Mouse (Mus musculus) ZHBTc4 (cell line): ENCODE measurements at regions not wholly inside any gene's neighbourhood (a gene's known extent, or its start where the extent isn't known, plus 50 kb on each side); places are given as distances from the start of the nearest gene placed in this dataset.
"Not testable (repeated sequence)": the region's sequence is repeated elsewhere in the genome, so short reads cannot be mapped to it uniquely, and the experiment has no call there.

Experiments
- DNase-seq: peaks from one replicate; pipeline ENCODE4 v3.0.0-alpha.2; 2011; ENCODE audit warnings: low read depth, low spot score

- DNase-seq: peak; percentile 26
Measured at GRCm38 (mm10) chr14:92622953-92623352, 1267.5 kb downstream of the Pcdh9 start.

- DNase-seq: no peak
Measured at GRCm38 (mm10) chr14:92615605-92616004, 1274.9 kb downstream of the Pcdh9 start.

- DNase-seq: no peak
Measured at GRCm38 (mm10) chr14:92593724-92594123, 1296.8 kb downstream of the Pcdh9 start.

- no peak for DNase-seq
Measured at GRCm38 (mm10) chr14:92591592-92592198, 1298.8 kb downstream of the Pcdh9 start.

- DNase-seq: not testable (repeated sequence)
Measured at GRCm38 (mm10) chr14:92588236-92588635, 1302.2 kb downstream of the Pcdh9 start.

- DNase-seq: no peak
Measured at GRCm38 (mm10) chr14:92566986-92567385, 1323.5 kb downstream of the Pcdh9 start.
